Mouse (Mus musculus) yolk sac, embryonic 10.5 days (tissue): ENCODE data around the gene Gm10681.
"Not testable (repeated sequence)": the region's sequence is repeated elsewhere in the genome, so short reads cannot be mapped to it uniquely, and the experiment has no call there.

Experiments
- DNase-seq: peaks from one replicate; pipeline ENCODE4 v3.0.0-alpha.2; 2017; ENCODE audit warnings: low spot score

The Gm10681 gene

GRCm38 (mm10) chr3:98588707-98589106 is at the start of gene Gm10681:
Gm10681 (minus strand) TSS chr3:98588807.
- DNase-seq, result no peak

- no peak for DNase-seq
These were observed 46.5 kb upstream of the Gm10681 start for GRCm38 (mm10) chr3:98635145-98635544.

- no peak for DNase-seq
These were observed 41.5 kb upstream of the Gm10681 start, which contains the start of gene Hsd3b5 for GRCm38 (mm10) chr3:98630152-98630551. Hsd3b5 (minus strand) TSS chr3:98630252.

GRCm38 (mm10) chr3:98629633-98630032 is 41.0 kb upstream of the Gm10681 start:
- no peak for DNase-seq

- DNase-seq, result not testable (repeated sequence)
These were observed 28.2 kb upstream of the Gm10681 start for GRCm38 (mm10) chr3:98616786-98617185.

- not testable (repeated sequence) for DNase-seq
These were observed 27.6 kb upstream of the Gm10681 start for GRCm38 (mm10) chr3:98616244-98616643.

- DNase-seq, result not testable (repeated sequence)
These were observed 25.9 kb upstream of the Gm10681 start for GRCm38 (mm10) chr3:98614406-98614927.

- DNase-seq, result no peak
These were observed 25.4 kb upstream of the Gm10681 start for GRCm38 (mm10) chr3:98613963-98614362.

GRCm38 (mm10) chr3:98613540-98613939 is 24.9 kb upstream of the Gm10681 start:
- DNase-seq, result not testable (repeated sequence)

- no peak for DNase-seq
These were observed 886 bp downstream of the Gm10681 start for GRCm38 (mm10) chr3:98587721-98588120.

- not testable (repeated sequence) for DNase-seq
These were observed 6.0 kb downstream of the Gm10681 start for GRCm38 (mm10) chr3:98582622-98583021.

- not testable (repeated sequence) for DNase-seq
These were observed 6.4 kb downstream of the Gm10681 start for GRCm38 (mm10) chr3:98582202-98582601.

GRCm38 (mm10) chr3:98581024-98581423 is 7.6 kb downstream of the Gm10681 start:
- not testable (repeated sequence) for DNase-seq

- not testable (repeated sequence) for DNase-seq
These were observed 20.9 kb downstream of the Gm10681 start for GRCm38 (mm10) chr3:98567717-98568116.

GRCm38 (mm10) chr3:98564894-98565293 is 23.7 kb downstream of the Gm10681 start:
- not testable (repeated sequence) for DNase-seq

- DNase-seq, result not testable (repeated sequence)
These were observed 24.8 kb downstream of the Gm10681 start for GRCm38 (mm10) chr3:98563831-98564230.

GRCm38 (mm10) chr3:98560711-98561110 is 27.9 kb downstream of the Gm10681 start:
- not testable (repeated sequence) for DNase-seq

- DNase-seq, result not testable (repeated sequence)
These were observed 37.8 kb downstream of the Gm10681 start for GRCm38 (mm10) chr3:98550832-98551231.

- DNase-seq, result not testable (repeated sequence)
These were observed 38.4 kb downstream of the Gm10681 start for GRCm38 (mm10) chr3:98550215-98550614.

- DNase-seq, result not testable (repeated sequence)
These were observed 40.1 kb downstream of the Gm10681 start for GRCm38 (mm10) chr3:98548495-98548894.

GRCm38 (mm10) chr3:98547641-98548040 is 41.0 kb downstream of the Gm10681 start:
- not testable (repeated sequence) for DNase-seq

- DNase-seq, result not testable (repeated sequence)
These were observed 63.6 kb downstream of the Gm10681 start for GRCm38 (mm10) chr3:98524978-98525377.

- not testable (repeated sequence) for DNase-seq
These were observed 64.1 kb downstream of the Gm10681 start for GRCm38 (mm10) chr3:98524552-98524951.

GRCm38 (mm10) chr3:98522779-98523178 is 65.8 kb downstream of the Gm10681 start:
- not testable (repeated sequence) for DNase-seq
